Mouse (Mus musculus) c-Kit-positive CD71-negative TER-119-negative erythroid progenitor cells, embryonic 14.5 days (primary cell): Measurements from ENCODE around the gene Metap1d.

Experiments used
- DNase-seq: peaks from one replicate; pipeline ENCODE4 v3.0.0-alpha.2; 2013; ENCODE audit warnings: low read depth

The Metap1d gene

GRCm38 (mm10) chr2:71527323-71528013, 74.4 kb downstream of the Metap1d start:
- DNase-seq = no peak

DNA sequence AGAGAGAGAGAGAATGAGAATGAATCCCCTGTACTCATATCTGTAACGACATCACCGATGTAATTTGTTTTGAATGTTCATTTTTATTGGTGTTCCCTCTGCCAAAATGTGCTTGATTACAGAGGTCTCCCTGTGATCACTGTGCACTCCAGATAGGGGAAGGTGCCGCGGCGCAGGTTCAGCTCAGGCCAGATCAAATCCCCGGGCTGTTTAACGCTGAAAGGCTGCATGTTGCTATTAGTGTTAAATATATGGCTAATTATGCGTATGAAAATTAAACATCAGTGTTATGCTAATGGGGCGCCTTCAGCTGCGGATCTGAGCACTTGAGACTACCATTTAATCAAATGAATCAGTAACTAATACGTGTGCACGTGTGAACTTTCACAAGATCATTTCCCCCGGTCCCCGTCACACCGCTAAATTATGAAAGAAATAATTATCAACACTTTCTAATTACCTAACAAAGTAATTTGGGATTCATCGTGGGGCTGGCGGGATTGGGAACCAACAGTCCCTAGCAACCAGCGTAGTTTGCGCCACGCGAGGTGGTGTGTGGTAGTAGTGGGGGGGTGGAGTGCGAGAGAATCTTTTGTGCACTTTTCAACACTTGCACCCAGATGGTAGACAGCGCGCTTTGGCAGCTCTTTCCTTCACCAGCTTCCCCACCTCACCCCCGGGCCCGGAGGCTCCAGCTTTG, 75.1 kb downstream of the Metap1d start, which contains the start of gene Dlx1:
Dlx1 (plus strand) TSS at position 100 of the 700 bp plus-strand sequence.
- no peak for DNase-seq

DNA sequence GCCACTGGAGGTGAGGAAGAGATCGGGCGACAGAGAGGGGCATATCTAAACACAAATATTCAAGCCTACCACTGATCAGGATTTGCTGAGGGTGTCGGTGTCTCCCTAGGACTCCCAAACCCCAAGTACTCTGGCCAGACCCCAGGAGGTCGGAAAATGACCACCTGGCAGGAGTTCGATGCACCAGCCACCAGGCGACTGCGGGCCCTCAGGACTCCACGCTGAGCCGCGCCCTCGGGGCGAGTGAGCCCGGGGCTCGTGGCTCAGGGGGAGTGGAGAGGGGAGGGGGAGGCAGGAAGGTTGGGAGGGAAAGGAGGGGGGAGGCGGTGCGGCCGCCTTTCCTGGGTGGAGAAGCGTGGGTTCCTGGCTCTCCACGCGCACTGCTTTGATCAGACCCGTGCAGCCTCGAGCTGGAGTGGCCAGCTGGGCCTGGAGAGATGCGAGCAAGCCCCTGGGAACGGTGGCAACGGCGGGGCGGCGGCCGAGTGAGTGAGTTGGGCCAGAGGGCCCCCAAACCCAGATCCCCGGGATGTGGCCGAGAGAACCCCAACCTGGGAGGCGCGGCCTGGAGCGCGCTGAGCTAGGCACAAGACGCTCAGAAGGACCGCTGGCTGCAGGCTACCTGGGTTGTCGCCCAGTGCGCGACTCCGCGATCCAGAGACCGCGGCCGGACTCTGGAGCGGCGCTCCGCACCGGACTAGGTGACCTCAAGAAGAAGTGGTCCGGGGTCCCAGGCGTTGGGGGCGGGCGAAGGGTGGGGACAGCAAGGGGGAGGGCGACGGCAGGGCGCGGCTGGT, 75.8 kb downstream of the Metap1d start:
- no peak for DNase-seq

GRCm38 (mm10) chr2:71529511-71530351, 76.7 kb downstream of the Metap1d start:
- DNase-seq = peak; percentile 71

DNA sequence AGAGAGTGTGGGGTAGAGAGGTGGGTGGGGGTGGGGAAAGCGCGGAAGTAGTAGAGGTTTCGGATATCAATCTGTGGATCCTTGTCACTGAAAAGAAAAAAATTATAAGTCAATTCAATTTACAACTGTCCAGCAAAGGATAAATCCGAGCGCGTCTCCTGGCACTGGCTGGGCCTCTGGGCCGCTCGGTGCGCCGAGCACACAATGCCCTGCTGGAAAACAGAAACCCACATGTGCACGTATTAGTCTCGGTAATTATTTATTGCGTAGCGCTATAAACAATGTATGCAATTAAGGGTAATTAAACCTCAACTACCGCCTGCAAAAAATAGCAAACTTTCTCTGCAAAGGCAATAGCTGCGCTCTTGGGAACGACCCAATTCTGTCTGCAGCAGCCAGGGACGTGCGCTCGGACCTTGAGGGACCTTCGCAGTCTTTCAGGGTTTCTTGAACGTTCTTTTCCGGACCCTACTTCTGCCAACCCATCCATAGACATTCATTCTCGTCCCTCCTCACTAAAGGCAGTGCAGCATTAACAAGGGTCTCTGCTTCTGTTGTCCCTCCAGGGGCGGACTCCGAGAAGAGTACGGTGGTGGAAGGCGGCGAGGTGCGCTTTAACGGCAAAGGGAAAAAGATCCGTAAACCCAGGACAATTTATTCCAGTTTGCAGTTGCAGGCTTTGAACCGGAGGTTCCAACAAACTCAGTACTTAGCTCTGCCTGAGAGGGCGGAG, 77.5 kb downstream of the Metap1d start:
- no peak for DNase-seq

DNA sequence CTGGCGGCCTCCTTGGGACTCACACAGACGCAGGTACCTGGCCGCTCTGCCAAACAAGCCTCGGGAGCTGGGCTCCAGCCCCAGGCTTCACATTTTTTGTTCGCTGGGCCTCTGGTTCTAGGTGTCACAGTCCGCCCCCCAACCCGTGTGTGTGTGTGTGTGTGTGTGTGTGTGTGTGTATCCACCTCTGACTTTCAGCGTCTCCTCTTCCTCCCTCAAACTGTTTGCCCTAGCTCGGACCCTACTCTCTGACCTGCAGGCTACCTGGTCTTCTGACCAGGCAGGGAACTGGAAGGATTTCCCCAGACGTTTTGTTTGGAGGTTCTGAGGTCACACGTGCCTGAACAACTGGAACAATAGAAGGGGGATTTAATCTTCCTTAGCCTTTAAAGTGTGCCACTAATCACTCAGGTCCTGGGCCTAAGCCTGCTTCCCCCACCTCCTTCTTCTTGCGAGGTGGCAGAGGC, 78.1 kb downstream of the Metap1d start:
- DNase-seq = no peak

GRCm38 (mm10) chr2:71531990-71532970, 79.2 kb downstream of the Metap1d start:
- DNase-seq = no peak

GRCm38 (mm10) chr2:71533094-71533493, 80.0 kb downstream of the Metap1d start:
- DNase-seq = no peak

DNA sequence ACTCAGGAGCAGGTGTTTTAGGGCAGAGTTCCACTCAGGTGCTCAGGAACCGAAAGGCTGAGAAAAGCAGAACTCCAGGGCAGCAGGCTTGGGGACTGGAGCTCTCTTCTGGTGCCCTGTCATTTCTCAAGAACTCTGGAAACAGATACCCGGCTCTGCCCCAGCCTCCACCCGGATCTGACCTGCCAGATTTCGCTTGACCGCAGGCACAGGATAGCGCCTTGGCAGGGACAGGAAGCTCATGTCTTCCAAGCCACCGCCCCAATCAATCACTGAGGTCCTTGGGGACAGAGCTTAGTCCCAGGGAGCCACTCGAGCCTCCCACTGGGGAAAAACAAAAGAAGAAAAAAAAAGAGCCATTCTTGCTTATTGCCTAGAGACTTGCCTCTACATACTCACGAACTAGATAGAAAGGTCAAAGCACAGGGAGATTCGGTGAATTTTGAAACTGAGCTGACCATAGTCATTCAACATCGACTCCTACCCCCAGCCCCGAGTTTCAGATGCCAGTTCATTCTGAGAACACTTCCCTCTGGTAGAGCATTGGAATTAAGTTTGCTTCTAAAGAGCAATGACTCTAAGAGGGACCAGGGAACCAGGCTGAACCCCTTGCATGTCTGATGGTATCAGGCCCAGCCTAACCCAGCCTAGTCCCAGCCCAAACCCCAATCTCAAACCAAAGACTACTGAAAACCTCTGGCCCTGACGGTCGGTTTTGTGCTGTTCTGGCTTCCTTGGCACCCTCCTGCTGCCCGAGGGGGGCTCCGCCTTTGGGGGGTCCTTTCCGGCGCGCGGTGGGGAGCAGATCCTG, 81.4 kb downstream of the Metap1d start:
- DNase-seq = no peak

GRCm38 (mm10) chr2:71540611-71541417, 87.7 kb downstream of the Metap1d start:
- DNase-seq = no peak

DNA sequence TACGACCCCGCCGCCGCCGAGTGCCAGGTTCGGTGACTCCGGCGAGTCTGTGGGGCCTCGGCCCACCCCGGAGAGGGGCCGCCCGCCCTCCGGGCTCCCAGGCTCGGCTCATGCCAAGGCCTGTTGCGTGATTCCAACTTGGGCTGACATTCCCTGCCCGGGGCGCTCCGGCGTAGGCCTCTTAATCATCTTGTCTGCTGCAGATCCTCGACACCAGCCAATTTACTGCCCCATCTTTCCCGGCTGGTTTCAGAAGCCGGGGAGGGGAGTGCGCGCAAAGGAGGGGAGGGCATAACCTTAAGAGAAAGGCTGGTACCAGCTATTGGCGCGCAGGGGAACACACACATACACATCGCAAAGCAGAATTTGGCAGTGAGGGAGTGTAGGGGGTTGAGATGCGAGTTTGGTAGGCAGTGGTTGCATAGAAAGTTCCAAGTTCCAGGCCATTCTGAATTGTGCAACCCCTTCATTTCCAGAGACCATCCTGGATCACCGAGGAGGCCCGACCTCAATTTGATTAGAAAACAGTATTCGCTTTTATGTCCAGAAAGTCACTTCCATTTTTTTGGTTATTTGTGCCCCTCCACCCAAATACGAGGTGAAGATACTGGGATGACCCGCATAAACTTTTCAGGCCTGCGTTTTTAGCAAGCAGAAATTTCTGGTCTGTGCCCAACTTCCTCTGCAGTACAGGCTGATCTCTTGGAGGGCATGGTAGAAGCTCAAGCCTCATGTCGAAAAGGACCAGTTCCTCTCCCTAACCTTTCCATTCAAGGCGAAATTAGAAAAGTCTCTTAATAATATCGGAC, 88.5 kb downstream of the Metap1d start:
- no peak for DNase-seq

DNA sequence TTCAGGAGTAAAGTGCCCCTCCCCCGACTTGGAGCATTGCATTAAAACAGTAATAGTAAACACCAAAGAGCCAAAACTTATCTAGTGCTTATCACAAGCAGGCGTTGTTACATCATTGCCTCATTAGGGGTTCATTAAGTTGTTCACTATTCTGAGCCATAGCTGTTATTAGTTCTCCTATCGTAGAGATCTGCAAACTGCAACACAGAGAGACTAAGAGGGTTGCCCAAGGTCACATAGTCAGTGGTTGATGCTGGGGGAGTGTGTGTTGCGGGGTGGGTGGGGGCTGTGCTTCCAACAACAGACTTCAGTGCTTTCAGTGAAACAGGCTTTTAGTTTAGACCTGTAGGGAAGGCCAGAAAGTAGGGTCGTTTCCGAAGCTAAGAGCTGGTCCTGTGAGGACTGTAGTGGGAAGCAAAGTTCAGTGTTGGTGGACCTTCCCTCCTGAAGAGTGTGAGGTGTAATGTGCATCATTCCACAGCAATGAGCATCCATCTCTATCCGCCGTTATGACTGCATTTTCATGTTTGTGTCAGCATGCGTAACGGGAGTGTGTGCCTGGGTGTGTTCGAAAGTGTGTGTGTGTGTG, 89.2 kb downstream of the Metap1d start:
- DNase-seq = no peak

DNA sequence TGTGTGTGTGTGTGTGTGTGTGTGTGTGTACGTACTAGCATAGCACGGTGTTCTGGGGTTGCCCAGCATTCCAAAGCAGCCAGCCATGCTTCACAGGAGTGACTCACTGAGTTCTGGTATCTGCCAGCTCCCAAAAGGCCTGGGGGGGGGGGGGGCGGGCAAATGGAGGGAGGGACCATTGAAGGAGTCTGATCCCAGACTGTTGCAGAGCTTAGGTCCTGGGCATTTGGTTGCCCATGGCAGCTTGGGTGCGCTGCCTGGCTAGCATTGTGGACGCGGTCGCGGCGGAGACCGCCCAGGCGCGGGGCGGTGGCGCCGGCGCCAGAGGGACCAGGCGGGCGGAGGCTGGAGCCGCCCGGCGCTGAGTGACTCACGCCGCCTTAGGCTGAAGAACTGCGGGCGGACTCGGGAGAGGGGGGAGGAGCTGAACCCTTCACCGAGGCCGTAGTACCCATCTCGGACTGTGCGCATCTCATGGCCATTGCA, 89.8 kb downstream of the Metap1d start:
- no peak for DNase-seq

- no peak for DNase-seq
Measured at GRCm38 (mm10) chr2:71543531-71543930, 90.5 kb downstream of the Metap1d start.

DNA sequence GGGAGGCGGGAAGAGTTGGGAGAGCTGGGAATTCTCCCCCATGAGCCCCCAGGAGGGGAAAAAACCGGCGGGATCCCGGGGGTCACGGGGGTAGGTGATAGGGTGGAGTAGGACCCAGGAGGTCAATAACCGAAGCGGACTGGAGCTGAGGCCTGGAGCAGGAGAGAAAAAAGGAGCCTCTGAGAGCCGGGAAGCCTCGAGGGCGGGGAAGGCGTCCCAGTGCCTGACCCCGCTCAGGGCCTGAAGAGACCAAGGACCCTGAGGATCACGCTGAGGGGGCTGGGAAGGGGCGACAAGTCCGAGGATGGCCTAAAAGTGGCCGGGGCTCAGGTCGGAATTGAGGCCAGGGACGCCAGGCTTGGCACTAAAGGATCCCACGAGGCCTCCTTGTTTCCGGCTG, 90.9 kb downstream of the Metap1d start:
- no peak for DNase-seq

DNA sequence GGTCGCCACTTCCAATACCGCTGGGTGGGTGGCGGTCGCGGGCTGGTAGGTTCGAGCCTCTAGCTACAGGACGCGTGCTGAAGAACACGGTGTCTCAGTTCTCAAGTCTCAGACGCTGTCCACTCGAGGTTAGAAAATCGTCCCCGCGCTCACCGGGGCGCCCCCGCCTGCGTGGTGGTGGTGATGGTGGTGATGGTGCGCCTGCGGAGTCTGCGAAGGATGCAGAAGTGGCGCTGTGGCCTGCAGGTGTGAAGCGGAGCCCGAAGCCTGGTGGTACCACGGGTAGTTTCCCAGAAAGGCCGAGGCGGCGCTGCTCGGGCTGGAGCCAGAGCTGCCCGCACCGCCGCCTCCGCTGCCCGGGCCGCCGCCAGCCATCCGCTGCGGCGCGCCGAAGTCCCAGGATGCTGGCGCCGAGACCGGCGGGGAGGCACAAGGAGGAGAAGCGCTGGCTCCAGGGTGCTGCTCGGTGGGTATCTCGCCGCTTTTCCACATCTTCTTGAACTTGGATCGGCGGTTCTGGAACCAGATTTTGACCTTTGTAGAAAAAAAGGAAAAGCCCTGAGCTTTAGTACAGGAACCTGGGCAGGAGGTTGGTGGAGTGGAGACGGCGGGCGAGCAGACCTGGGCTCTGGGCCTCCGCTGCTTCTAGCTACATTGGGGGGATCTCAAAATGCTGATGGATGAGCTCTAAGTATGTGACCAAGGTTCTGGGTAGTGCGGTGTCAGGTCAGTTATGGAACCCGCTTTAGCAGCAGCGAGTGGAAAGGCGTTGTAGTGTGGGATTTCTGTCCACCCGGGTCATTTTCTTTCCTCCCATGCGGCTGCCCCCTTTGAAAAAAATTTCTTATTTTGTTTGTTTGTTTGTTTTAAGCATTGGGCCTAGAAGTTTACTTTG, 91.6 kb downstream of the Metap1d start:
- DNase-seq = no peak
